Mouse (Mus musculus): ENCODE results near the gene Oxa1l.

The Oxa1l gene

GRCm38 (mm10) chr14:54371460-54371859, 10.8 kb downstream of the Oxa1l start:
- no peak for DNase-seq (ENCODE audit: low read depth, low spot score)

- DNase-seq (ENCODE audit: low read depth, low spot score): no peak
Observed at GRCm38 (mm10) chr14:54372923-54373322, 12.3 kb downstream of the Oxa1l start.

GRCm38 (mm10) chr14:54375916-54376315, 15.3 kb downstream of the Oxa1l start:
- DNase-seq (ENCODE audit: low read depth, low spot score): peak; percentile 47

- no peak for DNase-seq (ENCODE audit: low read depth, low spot score)
Observed at GRCm38 (mm10) chr14:54377166-54377565, 16.5 kb downstream of the Oxa1l start.

- no peak for DNase-seq (ENCODE audit: low read depth, low spot score)
Observed at GRCm38 (mm10) chr14:54379571-54379970, 18.9 kb downstream of the Oxa1l start.

GRCm38 (mm10) chr14:54380616-54381015, 20.0 kb downstream of the Oxa1l start:
- DNase-seq (ENCODE audit: low read depth, low spot score): no peak

- no peak for DNase-seq (ENCODE audit: low read depth, low spot score)
Observed at GRCm38 (mm10) chr14:54381816-54382215, 21.2 kb downstream of the Oxa1l start.

GRCm38 (mm10) chr14:54382641-54383040, 22.0 kb downstream of the Oxa1l start:
- no peak for DNase-seq (ENCODE audit: low read depth, low spot score)

GRCm38 (mm10) chr14:54383355-54383771, 22.7 kb downstream of the Oxa1l start:
- peak; percentile 30 for DNase-seq (ENCODE audit: low read depth, low spot score)

GRCm38 (mm10) chr14:54384396-54384795, 23.8 kb downstream of the Oxa1l start:
- no peak for DNase-seq (ENCODE audit: low read depth, low spot score)

- no peak for DNase-seq (ENCODE audit: low read depth, low spot score)
Observed at GRCm38 (mm10) chr14:54385968-54386618, 25.5 kb downstream of the Oxa1l start.

- DNase-seq (ENCODE audit: low read depth, low spot score): no peak
Observed at GRCm38 (mm10) chr14:54387546-54387945, 26.9 kb downstream of the Oxa1l start.

GRCm38 (mm10) chr14:54390843-54391242, 30.2 kb downstream of the Oxa1l start:
- no peak for DNase-seq (ENCODE audit: low read depth, low spot score)

- DNase-seq (ENCODE audit: low read depth, low spot score): no peak
Observed at GRCm38 (mm10) chr14:54393794-54394193, 33.2 kb downstream of the Oxa1l start.

- no peak for DNase-seq (ENCODE audit: low read depth, low spot score)
Observed at GRCm38 (mm10) chr14:54394309-54394708, 33.7 kb downstream of the Oxa1l start.

- peak; percentile 9 for DNase-seq (ENCODE audit: low read depth, low spot score)
Observed at GRCm38 (mm10) chr14:54396685-54397084, 36.1 kb downstream of the Oxa1l start.

GRCm38 (mm10) chr14:54397872-54398527, 37.4 kb downstream of the Oxa1l start:
- DNase-seq (ENCODE audit: low read depth, low spot score): no peak

- DNase-seq (ENCODE audit: low read depth, low spot score): peak; percentile 14
Observed at GRCm38 (mm10) chr14:54398528-54398916, 37.9 kb downstream of the Oxa1l start.

- DNase-seq (ENCODE audit: low read depth, low spot score): no peak
Observed at GRCm38 (mm10) chr14:54398921-54399382, 38.3 kb downstream of the Oxa1l start.

GRCm38 (mm10) chr14:54401723-54402122, 41.1 kb downstream of the Oxa1l start:
- no peak for DNase-seq (ENCODE audit: low read depth, low spot score)

GRCm38 (mm10) chr14:54408336-54409056, 47.9 kb downstream of the Oxa1l start:
- no peak for DNase-seq (ENCODE audit: low read depth, low spot score)

GRCm38 (mm10) chr14:54409057-54409645, 48.5 kb downstream of the Oxa1l start:
- no peak for DNase-seq (ENCODE audit: low read depth, low spot score)

All from 3T3-L1 (cell line).